Mouse (Mus musculus): ENCODE results near the gene Olfr49.

DNA sequence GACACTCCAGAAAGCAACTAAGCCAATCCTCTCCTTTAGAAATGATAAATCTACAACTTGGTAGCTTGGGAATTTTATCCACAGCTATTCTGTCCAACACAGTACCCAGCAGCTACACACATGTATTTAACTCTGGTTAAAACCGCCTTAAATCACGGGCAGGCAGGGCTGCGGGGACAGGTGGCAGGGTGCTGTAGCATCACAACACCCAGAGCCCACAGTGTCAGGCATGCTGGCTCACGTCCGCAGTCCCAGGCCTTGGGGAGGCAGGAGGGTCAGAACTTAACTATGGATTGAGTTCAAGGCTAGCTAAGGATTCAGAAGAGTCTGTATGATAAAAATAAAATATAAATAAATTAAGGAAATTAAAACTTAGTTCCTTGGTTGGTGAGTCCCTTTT lies 47.9 kb downstream of the Olfr49 start:
- TF ChIP-seq EP300 (IDR thresholded peaks at IDR 0.05; ENCODE audit: low read depth) (no peak), CTCF (IDR thresholded peaks at IDR 0.05; ENCODE audit: low read depth) (no peak)
